Mouse (Mus musculus): ENCODE results near the gene Psme3.

Psme3 gene

GRCm38 (mm10) chr11:101354438-101355010 lies 38.5 kb downstream of the Psme3 start:
- no peak for DNase-seq

- DNase-seq: peak; percentile 53
These were observed 39.9 kb downstream of the Psme3 start for GRCm38 (mm10) chr11:101355916-101356315.

GRCm38 (mm10) chr11:101357505-101358182 lies 41.6 kb downstream of the Psme3 start:
- no peak for DNase-seq

- DNase-seq: no peak
These were observed 43.8 kb downstream of the Psme3 start for GRCm38 (mm10) chr11:101359776-101360175.

GRCm38 (mm10) chr11:101360651-101361113 lies 44.7 kb downstream of the Psme3 start:
- DNase-seq: no peak

DNA sequence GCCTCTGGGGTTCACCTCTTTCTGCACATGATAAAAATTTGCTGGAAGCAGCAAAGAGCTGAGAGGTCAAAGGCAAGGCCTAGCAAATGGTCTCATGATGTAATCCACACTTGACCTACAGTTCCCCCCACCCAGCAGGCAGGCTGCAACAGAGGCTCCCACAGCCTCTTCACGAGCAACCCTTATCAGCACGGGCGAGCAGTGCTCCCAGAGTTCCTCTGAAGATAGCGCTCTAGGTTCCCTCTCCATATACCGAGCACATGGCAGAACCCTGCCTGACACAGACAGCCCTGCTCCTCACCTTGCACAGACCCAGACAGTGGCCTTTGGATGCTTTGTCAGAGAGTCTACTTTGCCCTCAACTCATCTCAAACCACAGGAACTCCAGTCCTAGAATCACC lies 48.5 kb downstream of the Psme3 start:
- DNase-seq: peak; percentile 83

GRCm38 (mm10) chr11:101367326-101367935 lies 51.4 kb downstream of the Psme3 start, which contains the start of gene G6pc:
Gene G6pc (plus strand): TSS chr11:101367561.
- DNase-seq: peak; percentile 89

DNA sequence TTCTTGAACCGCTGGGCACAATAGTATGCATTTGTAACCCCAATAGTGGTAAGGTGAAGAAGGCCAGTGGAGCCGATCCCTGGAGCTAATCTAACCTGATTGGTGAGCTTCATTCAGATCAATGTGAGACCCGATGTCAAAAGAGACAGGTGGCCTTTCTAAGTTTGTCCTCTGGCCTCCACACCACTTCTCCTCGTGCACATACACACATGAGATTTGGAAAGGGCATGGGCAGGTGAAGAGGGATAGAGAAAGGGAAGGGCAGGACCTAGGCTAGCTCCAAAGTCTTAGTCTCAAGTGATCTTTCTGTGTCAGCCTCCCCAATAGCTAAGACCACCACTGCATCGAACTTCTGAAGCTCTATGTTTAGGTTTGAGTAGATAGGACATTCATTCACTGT lies 54.1 kb downstream of the Psme3 start:
- DNase-seq: no peak
